Mouse (Mus musculus) lung, embryonic 16.5 days (tissue): ENCODE measurements around the gene Ppp4r3a. TPM values are rescaled to one million over a fixed set of nuclear protein-coding genes. Genes with fewer than 3 reads are reported as not detected.

Experiments
- ATAC-seq: fragments of 200-750 bp; cut with Nextera tagmentation; 2 replicates; pipeline ENCODE4 v1.8.0; 2017; ENCODE audit warnings: low read depth, mild to moderate bottlenecking, moderate library complexity
- H3K27ac ChIP-seq: fragments of 300-500 bp; sonication (generic); 2 replicates; pipeline ENCODE4 v1.5.1; 2014; ENCODE audit warnings: mild to moderate bottlenecking, control low read depth, low read length
- H3K27me3 ChIP-seq: fragments of 300-500 bp; sonication (generic); 2 replicates; pipeline ENCODE4 v1.6.1; 2014; ENCODE audit warnings: low read depth, low read length, mixed read lengths; ENCODE audit not compliant: control insufficient read depth, insufficient read depth
- H3K36me3 ChIP-seq: fragments of 300-500 bp; sonication (generic); 2 replicates; pipeline ENCODE4 v1.6.1; 2014; ENCODE audit warnings: low read length; ENCODE audit not compliant: control insufficient read depth, insufficient read depth
- H3K4me1 ChIP-seq: fragments of 300-500 bp; sonication (generic); replicated peaks from 2 replicates; pipeline ENCODE4 v1.6.1; 2014; ENCODE audit warnings: low read length, mixed read lengths; ENCODE audit not compliant: control insufficient read depth, insufficient read depth
- H3K4me2 ChIP-seq: fragments of 300-500 bp; sonication (generic); 2 replicates; pipeline ENCODE4 v1.6.1; 2014; ENCODE audit warnings: low read depth, low read length, control low read depth
- H3K4me3 ChIP-seq: fragments of 300-500 bp; sonication (generic); 2 replicates; pipeline ENCODE4 v1.5.1; 2014; ENCODE audit warnings: mild to moderate bottlenecking, low read length, control low read depth
- H3K9ac ChIP-seq: fragments of 300-500 bp; sonication (generic); 2 replicates; pipeline ENCODE4 v1.6.1; 2014; ENCODE audit warnings: low read length, control low read depth
- H3K9me3 ChIP-seq: fragments of 300-500 bp; sonication (generic); 2 replicates; pipeline ENCODE4 v1.6.1; 2016; ENCODE audit warnings: low read length; ENCODE audit not compliant: control insufficient read depth
- WGBS: fragments of 180-500 bp; shearing (Covaris S2); extraction: QIAGEN DNeasy Blood & Tissue Kit; methylation state at CpG from one replicate; pipeline ENCODE4 v1.1.7; 2014; 5-methylcytosine and 5-hydroxymethylcytosine counted together
- polyA plus RNA-seq: library from polyadenylated mRNA; unstranded; fragments of >200 nt; fragmentation: Nextera tagmentation; extraction: Ambion mirVana; gene quantifications from 2 replicates; pipeline ENCODE4 v1.2.1, GENCODE M21; 2015

Ppp4r3a gene
- polyA plus RNA-seq, 1 experiment from 2014 or later = 30.4 TPM

- 0 out of 2 replicates have a peak, but pooled peaks cover 2% of the 10 kb centered on the region for H3K4me1 ChIP-seq
- WGBS = 89% methylated on average over 1 of the region's 1 CpGs
- peaks cover 23% of the 10 kb centered on the region for H3K36me3 ChIP-seq
- no peak overlapping the region for H3K9ac ChIP-seq
- H3K9me3 ChIP-seq = no peaks in the 10 kb centered on the region
- no peaks in the 10 kb centered on the region for H3K27me3 ChIP-seq
- H3K4me2 ChIP-seq = no peak overlapping the region
- no peak overlapping the region for H3K4me3 ChIP-seq
- ATAC-seq = no peak
- no peak overlapping the region for H3K27ac ChIP-seq
These were observed 17.2 kb downstream of the Ppp4r3a start for GRCm38 (mm10) chr12:101066329-101066728.

DNA sequence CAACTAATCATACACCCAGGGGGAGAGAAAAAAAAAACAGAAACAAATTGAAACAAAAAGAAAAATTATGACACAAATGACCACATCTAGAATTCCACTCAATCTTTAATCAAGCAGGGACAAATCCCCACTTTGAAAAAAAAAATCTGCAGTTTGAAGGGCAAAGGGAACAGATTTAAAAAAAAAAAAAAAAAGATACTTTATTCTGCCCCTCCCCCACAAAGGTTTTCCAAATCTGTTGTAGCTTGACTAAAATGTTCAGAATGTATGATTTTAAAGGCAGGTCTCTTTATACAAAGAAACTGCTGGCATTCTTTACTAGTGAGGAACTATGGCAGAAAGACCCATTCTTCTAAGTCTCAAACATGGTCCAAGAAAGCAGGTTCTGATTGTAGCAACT lies 43.5 kb downstream of the Ppp4r3a start:
- Histone ChIP-seq H3K4me3 (no peak overlapping the region), H3K4me1 (no peaks in the 10 kb centered on the region), H3K36me3 (peaks cover 42% of the 10 kb centered on the region), H3K27ac (no peak overlapping the region), H3K9ac (no peak overlapping the region), H3K4me2 (no peak overlapping the region), H3K27me3 (no peaks in the 10 kb centered on the region), H3K9me3 (no peaks in the 10 kb centered on the region)
- no peak for ATAC-seq

DNA sequence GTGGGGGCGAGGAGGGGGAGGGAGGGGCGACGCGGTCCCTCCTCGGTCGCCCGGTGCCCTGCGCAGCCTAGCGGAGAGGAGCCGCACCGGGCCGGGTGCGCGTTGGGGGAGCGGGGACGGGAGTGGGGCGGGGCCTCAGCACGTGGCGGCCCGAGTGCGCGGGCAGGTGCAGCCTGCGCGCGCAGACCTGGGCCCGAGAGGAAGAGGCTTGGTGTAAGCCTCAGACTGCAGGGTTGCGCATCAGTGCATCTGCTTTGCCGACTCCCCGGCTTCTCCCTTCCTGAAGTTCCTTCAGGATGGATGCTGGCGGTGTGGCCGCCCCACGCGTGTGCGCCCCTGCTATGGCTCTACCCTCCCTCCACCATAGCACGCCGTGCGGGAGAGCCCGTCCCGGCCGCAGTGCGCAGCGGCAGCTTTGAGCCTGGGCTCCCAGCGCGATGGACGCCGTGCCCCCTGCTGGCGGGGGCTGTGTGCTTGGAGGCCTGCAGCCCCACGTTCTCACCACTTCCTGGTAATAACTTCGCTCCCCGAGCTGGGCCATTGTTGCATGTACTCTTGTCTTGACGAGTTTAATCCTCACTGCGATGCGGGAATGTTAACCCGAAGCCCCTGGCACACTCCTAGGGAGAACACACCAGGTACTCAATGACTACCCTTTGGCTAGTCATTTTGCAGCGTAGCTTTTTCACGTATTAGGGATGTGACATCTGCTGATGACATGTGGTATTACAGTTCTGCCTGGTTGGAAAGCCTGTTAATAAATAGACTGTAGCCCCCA lies 54.4 kb downstream of the Ppp4r3a start, which contains the start of gene Ccdc88c:
TSS of gene Ccdc88c (minus strand) at position 103 of the 778 bp plus-strand sequence.
- Histone ChIP-seq H3K27ac (peak within 1 kb of the TSS; percentile 95), H3K9me3 (no peaks in the 10 kb centered on the region), H3K9ac (peak within 1 kb of the TSS; percentile 83), H3K4me3 (peak within 1 kb of the TSS; percentile 77), H3K36me3 (no peaks in the 10 kb centered on the region), H3K4me1 (peaks cover 4% of the 10 kb centered on the region; the same call in 1 of the 2 replicates), H3K27me3 (peaks cover 16% of the 10 kb centered on the region; the same call in 1 of the 2 replicates), H3K4me2 (peak within 1 kb of the TSS; percentile 93)
- WGBS = under 1% methylated on average over 49 of the region's 56 CpGs
- ATAC-seq = peak; percentile 85

GRCm38 (mm10) chr12:101028247-101028953 lies 55.1 kb downstream of the Ppp4r3a start:
- H3K4me1 ChIP-seq = peaks cover 8% of the 10 kb centered on the region

GRCm38 (mm10) chr12:101027451-101028246 lies 55.9 kb downstream of the Ppp4r3a start:
- 3% methylated on average over 19 of the region's 19 CpGs for WGBS
- H3K27ac ChIP-seq = peak overlapping the region; percentile 95
- H3K4me2 ChIP-seq = peak overlapping the region; percentile 93
- no peak for ATAC-seq
- peaks cover 11% of the 10 kb centered on the region for H3K4me1 ChIP-seq
- H3K27me3 ChIP-seq = peaks cover 16% of the 10 kb centered on the region; the same call in 1 of the 2 replicates
- H3K9ac ChIP-seq = peak overlapping the region; percentile 83
- H3K9me3 ChIP-seq = no peaks in the 10 kb centered on the region
- H3K4me3 ChIP-seq = peak overlapping the region; percentile 77
- no peaks in the 10 kb centered on the region for H3K36me3 ChIP-seq

More at GRCm38 (mm10) chr12:101028247-101028953, 55.1 kb downstream of the Ppp4r3a start:
- peaks cover 16% of the 10 kb centered on the region; the same call in 1 of the 2 replicates for H3K27me3 ChIP-seq
- under 1% methylated on average over 63 of the region's 67 CpGs for WGBS
- peak overlapping the region; percentile 77 for H3K4me3 ChIP-seq
- H3K36me3 ChIP-seq = no peaks in the 10 kb centered on the region
- H3K9me3 ChIP-seq = no peaks in the 10 kb centered on the region
- peak overlapping the region; percentile 83 for H3K9ac ChIP-seq
- peak overlapping the region; percentile 95 for H3K27ac ChIP-seq
- ATAC-seq = no peak; the same call in 1 of the 2 replicates
- H3K4me2 ChIP-seq = peak overlapping the region; percentile 93

- Histone ChIP-seq H3K4me1 (peaks cover 11% of the 10 kb centered on the region), H3K36me3 (no peaks in the 10 kb centered on the region), H3K4me2 (peak overlapping the region; percentile 93), H3K9me3 (no peaks in the 10 kb centered on the region), H3K27me3 (peaks cover 16% of the 10 kb centered on the region; the same call in 1 of the 2 replicates), H3K9ac (peak overlapping the region; percentile 83), H3K27ac (no peak overlapping the region; the same call in 1 of the 2 replicates), H3K4me3 (peak overlapping the region; percentile 77)
- ATAC-seq = no peak
- WGBS = 16% methylated on average over 14 of the region's 14 CpGs
These were observed 56.6 kb downstream of the Ppp4r3a start for GRCm38 (mm10) chr12:101026946-101027345.

DNA sequence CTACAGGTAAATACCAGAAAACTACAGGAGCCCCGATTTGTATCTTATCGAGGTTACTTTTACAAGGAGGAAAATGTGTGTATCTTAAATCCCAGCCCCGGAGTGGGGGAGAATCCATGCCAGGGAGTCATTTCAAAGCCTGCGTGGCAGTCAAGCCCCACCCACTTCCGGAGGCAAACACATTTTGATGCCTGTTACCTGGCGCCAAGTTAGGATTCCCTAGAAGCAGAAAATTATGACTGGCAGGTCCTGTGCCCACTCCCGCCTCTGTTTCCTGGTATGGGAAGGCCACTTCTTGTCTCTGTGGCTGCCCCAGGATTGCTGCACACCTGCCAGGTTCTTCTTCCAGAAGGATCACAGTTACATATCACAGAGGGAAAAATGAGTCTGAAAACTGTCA lies 57.0 kb downstream of the Ppp4r3a start:
- Histone ChIP-seq H3K9me3 (no peaks in the 10 kb centered on the region), H3K4me1 (peaks cover 11% of the 10 kb centered on the region), H3K27me3 (peaks cover 16% of the 10 kb centered on the region; the same call in 1 of the 2 replicates), H3K36me3 (no peaks in the 10 kb centered on the region), H3K27ac (peak overlapping the region; percentile 53), H3K9ac (peak overlapping the region; percentile 83), H3K4me3 (peak overlapping the region; percentile 77), H3K4me2 (peak overlapping the region; percentile 93)
- ATAC-seq = no peak
- 42% methylated on average over 7 of the region's 7 CpGs for WGBS

- no peaks in the 10 kb centered on the region for H3K36me3 ChIP-seq
- H3K4me1 ChIP-seq = peaks cover 15% of the 10 kb centered on the region
- ATAC-seq = no peak
- peak overlapping the region; percentile 53 for H3K27ac ChIP-seq
- peak overlapping the region; percentile 93 for H3K4me2 ChIP-seq
- H3K9ac ChIP-seq = peak overlapping the region; percentile 5; the same call in 1 of the 2 replicates
- H3K9me3 ChIP-seq = no peaks in the 10 kb centered on the region
- H3K27me3 ChIP-seq = peaks cover 16% of the 10 kb centered on the region; the same call in 1 of the 2 replicates
- WGBS = 69% methylated on average over 4 of the region's 4 CpGs
- peak overlapping the region; percentile 77 for H3K4me3 ChIP-seq
These were observed 57.5 kb downstream of the Ppp4r3a start for GRCm38 (mm10) chr12:101026025-101026424.
